Mouse (Mus musculus) neutrophil, adult 5-6 weeks (primary cell): ENCODE results near the gene Ntm. TPM values are rescaled to one million over a fixed set of nuclear protein-coding genes. Genes with fewer than 3 reads are reported as not detected.

ENCODE experiments used
- ATAC-seq: fragments of 151-379, 151-347 bp; 2 replicates; pipeline ENCODE4 v1.8.0; 2017; ENCODE audit warnings: mild to moderate bottlenecking, moderate TSS enrichment; ENCODE audit not compliant: insufficient number of reproducible peaks, poor library complexity, low FRiP score, severe bottlenecking; ENCODE audit errors: extremely low read depth
- total RNA-seq: library from RNA; stranded (forward); fragments of 200-1000 nt; gene quantifications from 2 replicates; pipeline ENCODE4 v1.2.3, GENCODE M21; 2017

The Ntm gene
- total RNA-seq, 1 experiment from 2014 or later: not detected

- ATAC-seq: no peak
These were observed 506.9 kb downstream of the Ntm start for GRCm38 (mm10) chr9:29456014-29456413.

DNA sequence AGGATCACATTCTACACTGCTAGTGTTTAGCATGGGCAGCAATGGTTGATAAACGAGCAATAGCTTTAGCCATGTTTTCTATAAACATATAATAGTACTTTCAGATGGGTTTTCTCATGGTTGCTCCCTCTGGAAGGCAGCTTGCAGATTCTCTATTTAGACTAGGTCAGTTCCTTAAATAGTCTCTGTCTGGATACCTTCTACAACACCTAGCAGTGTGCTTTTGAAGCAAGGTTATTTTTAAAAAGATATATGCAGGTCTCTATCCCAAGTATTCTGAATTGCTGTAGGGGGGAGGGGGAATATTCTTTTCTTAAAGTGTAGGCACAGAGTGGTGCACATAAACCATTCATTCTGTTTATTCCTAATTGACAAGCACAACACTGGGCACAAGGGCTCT is 511.7 kb downstream of the Ntm start:
- no peak for ATAC-seq

GRCm38 (mm10) chr9:29444001-29444400 is 518.9 kb downstream of the Ntm start:
- ATAC-seq: no peak

GRCm38 (mm10) chr9:29439401-29439800 is 523.5 kb downstream of the Ntm start:
- no peak for ATAC-seq

- ATAC-seq: no peak
These were observed 528.3 kb downstream of the Ntm start for GRCm38 (mm10) chr9:29434611-29435010.

- ATAC-seq: no peak
These were observed 529.0 kb downstream of the Ntm start for GRCm38 (mm10) chr9:29433910-29434309.

GRCm38 (mm10) chr9:29433156-29433555 is 529.8 kb downstream of the Ntm start:
- no peak for ATAC-seq

GRCm38 (mm10) chr9:29431590-29431989 is 531.4 kb downstream of the Ntm start:
- ATAC-seq: no peak

GRCm38 (mm10) chr9:29430189-29430588 is 532.8 kb downstream of the Ntm start:
- no peak for ATAC-seq

DNA sequence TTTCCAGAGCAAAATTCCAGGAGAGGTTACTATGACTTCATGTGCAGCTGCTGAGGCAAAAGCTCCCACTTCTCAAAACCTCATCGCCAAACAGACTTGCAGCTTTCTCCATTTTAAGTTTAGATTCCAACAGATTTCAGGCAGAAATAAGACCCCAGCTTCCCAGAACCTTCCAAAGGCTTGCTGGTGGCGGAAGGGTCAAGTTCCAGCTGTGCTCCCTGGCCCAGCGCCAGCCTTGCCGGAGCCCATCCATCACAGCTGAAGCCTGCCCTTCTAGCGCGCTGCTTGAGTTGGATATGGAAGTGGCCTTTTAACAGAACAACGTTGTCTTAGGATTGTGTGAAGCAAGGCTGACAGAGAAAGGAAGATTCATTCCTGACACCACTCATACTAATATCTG is 534.6 kb downstream of the Ntm start:
- ATAC-seq: no peak

DNA sequence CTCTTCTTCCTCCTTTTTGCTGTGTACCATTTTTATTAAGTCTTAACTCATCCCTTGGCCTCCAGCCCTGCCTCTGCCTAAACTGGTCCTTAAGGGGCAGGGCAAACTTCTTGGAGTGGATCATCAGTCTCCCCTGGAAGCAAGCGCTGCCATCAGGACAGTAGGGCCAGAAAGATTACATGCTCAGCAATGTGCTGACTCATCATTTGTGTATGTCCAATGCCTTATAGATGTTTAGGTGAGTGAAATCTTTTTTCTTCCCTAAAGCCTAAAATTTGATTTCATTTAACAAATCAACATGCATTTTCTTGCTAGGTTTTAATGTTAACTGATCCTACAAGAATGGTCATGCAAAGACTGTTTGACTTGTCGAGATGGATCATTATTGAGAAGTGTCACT is 536.7 kb downstream of the Ntm start:
- no peak for ATAC-seq

DNA sequence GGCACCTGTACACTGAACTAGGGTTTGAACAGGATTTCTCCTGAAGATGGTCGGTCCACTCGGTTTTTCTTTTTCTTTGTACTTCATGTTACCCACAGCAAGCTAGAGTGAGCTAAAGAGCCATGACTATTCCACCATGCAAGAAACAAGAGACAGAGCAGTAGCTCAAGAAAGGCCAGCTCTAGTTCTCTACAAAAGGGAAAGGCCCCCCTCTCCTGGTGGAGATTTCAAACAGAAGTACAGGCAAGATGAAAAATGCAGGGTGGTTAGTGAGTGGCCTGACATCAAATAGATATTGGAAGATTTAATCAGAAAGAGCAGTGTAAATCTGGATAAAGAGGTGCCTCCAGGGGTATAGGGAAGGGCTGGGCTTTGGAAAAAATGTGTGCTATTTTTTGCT is 547.4 kb downstream of the Ntm start:
- ATAC-seq: no peak

GRCm38 (mm10) chr9:29413126-29413525 is 549.8 kb downstream of the Ntm start:
- ATAC-seq: no peak

DNA sequence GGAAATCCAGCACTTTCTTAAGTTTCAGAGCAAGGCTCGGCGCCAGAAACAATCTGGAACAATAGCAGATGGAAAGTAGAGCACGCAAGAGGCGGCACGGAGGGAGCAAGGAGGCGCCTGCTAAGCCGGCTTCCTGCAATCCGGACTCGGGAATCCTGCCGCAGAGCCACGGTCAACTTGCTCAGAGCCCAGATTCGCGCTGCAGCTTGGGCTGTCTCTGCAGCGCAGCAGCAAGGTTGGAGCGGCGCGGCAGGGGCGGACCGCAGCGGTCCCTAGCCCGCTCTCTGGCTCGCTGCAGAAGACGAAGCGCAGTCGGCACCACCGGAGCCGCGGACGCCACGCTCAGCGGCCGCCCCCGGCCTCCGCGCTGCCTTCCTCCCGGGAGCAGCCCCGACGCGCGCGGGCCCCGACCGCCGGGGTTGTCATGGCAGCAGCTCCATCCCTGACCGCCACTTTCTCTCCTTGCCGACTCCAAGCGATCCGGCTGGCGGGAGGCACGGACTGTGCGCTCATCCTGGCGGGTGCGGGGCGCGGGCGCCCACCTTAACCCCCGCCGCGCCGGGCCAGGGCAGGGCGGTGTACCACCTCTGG is 550.7 kb downstream of the Ntm start:
- no peak for ATAC-seq

- no peak for ATAC-seq
These were observed 551.3 kb downstream of the Ntm start for GRCm38 (mm10) chr9:29411408-29412180.

DNA sequence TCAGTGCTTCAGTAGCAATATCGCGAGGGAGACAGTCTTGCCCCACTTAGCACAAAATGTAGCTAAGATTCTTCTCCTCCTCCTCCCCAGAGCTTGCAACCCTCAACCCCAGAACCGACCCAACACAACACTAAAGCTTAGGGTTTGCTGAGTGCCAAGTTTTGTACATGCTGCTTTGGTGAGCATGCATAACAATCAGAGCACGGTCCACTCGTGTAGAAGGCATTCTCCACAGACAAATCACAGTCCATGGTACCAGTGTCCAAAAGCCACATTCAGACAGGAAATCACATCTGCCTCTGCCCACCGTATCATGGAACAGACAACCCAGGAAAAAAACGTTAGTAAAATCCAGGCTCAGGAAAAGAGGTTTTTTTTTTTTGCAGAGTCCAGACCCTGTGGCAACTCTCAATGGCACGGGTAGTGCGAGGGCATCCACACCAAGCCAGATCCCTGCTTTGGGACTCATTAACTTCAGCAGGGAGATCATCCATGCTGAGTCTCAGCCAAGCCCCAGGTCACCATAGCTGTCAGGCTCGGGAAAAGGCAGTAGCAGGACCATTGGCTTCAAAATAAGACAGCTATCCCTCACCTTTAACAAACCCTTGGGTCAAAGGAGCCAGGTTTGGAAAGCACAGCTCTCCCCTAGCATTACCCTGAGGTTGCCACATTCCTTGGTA is 552.1 kb downstream of the Ntm start:
- no peak for ATAC-seq

DNA sequence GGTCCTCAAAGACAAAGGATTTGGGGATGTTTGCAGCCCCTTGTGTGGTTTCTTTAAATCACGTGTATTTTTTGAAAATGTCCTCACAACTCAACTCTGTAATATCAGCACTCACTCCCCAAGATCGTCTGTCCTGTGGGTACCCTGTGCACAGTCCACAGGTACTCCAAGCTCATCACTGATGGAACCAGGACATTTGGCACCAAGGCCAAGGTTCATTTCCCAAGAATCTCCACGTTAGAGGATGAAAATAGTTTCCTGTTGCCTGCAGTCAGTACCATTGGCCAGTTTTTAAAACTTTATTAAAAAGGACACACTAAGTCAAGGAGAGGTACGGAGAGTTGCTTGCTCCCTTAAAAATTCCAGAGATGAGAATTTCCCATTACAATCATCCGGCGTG is 552.7 kb downstream of the Ntm start:
- ATAC-seq: no peak

- ATAC-seq: no peak
These were observed 553.6 kb downstream of the Ntm start for GRCm38 (mm10) chr9:29409216-29409907.

- no peak for ATAC-seq
These were observed 555.0 kb downstream of the Ntm start for GRCm38 (mm10) chr9:29407954-29408353.

DNA sequence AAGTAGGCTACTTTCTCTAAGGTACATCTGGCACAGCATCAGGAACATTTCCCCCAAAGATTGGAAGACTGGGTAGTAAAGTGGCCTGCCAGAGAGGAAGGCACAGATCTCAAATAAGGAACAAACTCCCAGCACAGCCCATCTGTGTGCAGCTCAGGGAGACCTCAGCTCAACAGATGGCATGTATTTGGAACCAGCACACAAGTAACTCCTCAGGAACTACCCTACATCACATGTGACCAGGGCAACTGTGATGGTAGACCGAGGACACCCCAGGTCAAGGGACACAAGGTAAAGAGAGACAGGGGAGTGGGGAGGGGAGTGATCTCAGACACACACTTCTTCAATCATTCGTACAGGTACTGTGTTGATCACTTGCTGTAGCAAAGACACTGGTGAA is 556.0 kb downstream of the Ntm start:
- no peak for ATAC-seq
